Mouse (Mus musculus) layer of hippocampus, adult 11-12 months (tissue): Measurements from ENCODE around the gene Xpot.

Experiments used
- DNase-seq: peaks from one replicate; pipeline ENCODE4 v3.0.0; 2022; ENCODE audit warnings: low spot score

Xpot gene

GRCm38 (mm10) chr10:121576372-121576771 is 49.8 kb downstream of the Xpot start:
- DNase-seq: no peak

- DNase-seq: no peak
These were observed 54.5 kb downstream of the Xpot start for GRCm38 (mm10) chr10:121571511-121572147.

GRCm38 (mm10) chr10:121571031-121571430 is 55.1 kb downstream of the Xpot start:
- no peak for DNase-seq

- DNase-seq: no peak
These were observed 56.3 kb downstream of the Xpot start for GRCm38 (mm10) chr10:121569796-121570195.

- DNase-seq: no peak
These were observed 57.0 kb downstream of the Xpot start for GRCm38 (mm10) chr10:121569001-121569589.

- no peak for DNase-seq
These were observed 57.6 kb downstream of the Xpot start for GRCm38 (mm10) chr10:121568534-121568933.

GRCm38 (mm10) chr10:121568026-121568425 is 58.1 kb downstream of the Xpot start:
- no peak for DNase-seq

GRCm38 (mm10) chr10:121564447-121564846 is 61.7 kb downstream of the Xpot start:
- no peak for DNase-seq

- no peak for DNase-seq
These were observed 67.9 kb downstream of the Xpot start for GRCm38 (mm10) chr10:121558231-121558630.

- DNase-seq: no peak
These were observed 69.9 kb downstream of the Xpot start for GRCm38 (mm10) chr10:121556263-121556662.

GRCm38 (mm10) chr10:121550334-121550733 is 75.8 kb downstream of the Xpot start:
- no peak for DNase-seq

GRCm38 (mm10) chr10:121549670-121550069 is 76.5 kb downstream of the Xpot start:
- no peak for DNase-seq

GRCm38 (mm10) chr10:121547162-121547561 is 79.0 kb downstream of the Xpot start:
- no peak for DNase-seq

GRCm38 (mm10) chr10:121543577-121543976 is 82.6 kb downstream of the Xpot start:
- DNase-seq: no peak

- DNase-seq: no peak
These were observed 84.0 kb downstream of the Xpot start for GRCm38 (mm10) chr10:121542156-121542555.
